Mouse (Mus musculus) E14TG2a.4 (cell line): ENCODE results near the gene Ush2a.
A peak's percentile ranks its signal among the peaks of the same experiment; 100 is the strongest.

Experiments used
- H3K27me3 ChIP-seq: 2 replicates; pipeline ENCODE4 v1.6.1; 2014; ENCODE audit warnings: low read length, control low read depth; ENCODE audit not compliant: insufficient read depth
- H3K36me3 ChIP-seq: 2 replicates; pipeline ENCODE4 v1.6.1; 2014; ENCODE audit warnings: low read length, control low read depth; ENCODE audit not compliant: insufficient read depth
- H3K4me1 ChIP-seq: replicated peaks from 2 replicates; pipeline ENCODE4 v1.6.1; 2014; ENCODE audit warnings: low read depth, low read length, control low read depth
- H3K4me3 ChIP-seq: replicated peaks from 2 replicates; pipeline ENCODE4 v1.5.1; 2014; ENCODE audit warnings: mild to moderate bottlenecking, low read length
- H3K9me3 ChIP-seq: 2 replicates; pipeline ENCODE4 v1.6.1; 2014; ENCODE audit warnings: low read length, control low read depth
- CTCF ChIP-seq: conservative IDR thresholded peaks from 2 replicates; pipeline ENCODE4 v1.5.1; 2014; ENCODE audit warnings: low read length
- NANOG ChIP-seq: IDR thresholded peaks from 2 replicates; pipeline ENCODE4 v1.6.1; 2014; ENCODE audit warnings: borderline replicate concordance, low read length, mixed read lengths
- POU5F1 ChIP-seq: IDR thresholded peaks from 2 replicates; pipeline ENCODE4 v1.6.1; 2014; ENCODE audit warnings: low read length, borderline replicate concordance

Ush2a gene

DNA sequence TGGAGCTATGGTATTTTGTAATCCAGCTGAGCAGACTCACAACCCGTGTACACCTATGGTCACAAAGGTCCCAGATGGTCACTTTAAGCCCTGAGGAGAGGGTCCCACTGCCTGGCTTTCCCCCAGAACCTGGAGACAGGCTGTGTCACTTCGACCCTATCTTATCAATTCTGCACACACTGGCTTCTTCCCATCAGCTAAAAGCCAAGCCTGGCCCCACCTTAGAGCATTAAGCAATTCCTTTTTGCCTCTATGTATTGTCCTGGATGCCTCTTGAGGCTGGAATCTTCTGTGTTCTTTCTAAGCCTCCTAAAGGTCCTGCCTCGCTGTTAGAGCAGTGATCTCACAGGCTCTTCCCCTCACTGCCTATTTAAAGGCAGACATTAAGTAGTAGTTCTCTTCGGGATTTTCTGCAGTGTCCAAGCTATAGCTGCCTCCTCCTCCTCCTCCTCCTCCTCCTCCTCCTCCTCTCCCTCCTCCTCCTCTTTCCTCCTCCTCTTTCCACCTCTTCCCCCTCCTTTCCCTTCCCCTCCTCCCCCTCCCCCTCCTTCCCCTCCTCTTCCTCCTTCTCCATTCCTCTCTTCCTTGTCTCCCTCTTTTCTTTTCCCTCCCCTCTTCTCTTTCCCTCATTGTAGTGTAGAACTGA lies 635.2 kb downstream of the Ush2a start:
- TF ChIP-seq NANOG: no peak
- no peak for TF ChIP-seq CTCF
- no peak for TF ChIP-seq POU5F1

GRCm38 (mm10) chr1:188904091-188904490 lies 642.3 kb downstream of the Ush2a start:
- no peaks in the 10 kb centered on the region for H3K4me1 ChIP-seq
- no peak overlapping the region for H3K4me3 ChIP-seq
- no peaks in the 10 kb centered on the region for H3K9me3 ChIP-seq

More for the DNA sequence above, 635.2 kb downstream of the Ush2a start:
- Histone ChIP-seq H3K4me1 (peaks cover 7% of the 10 kb centered on the region), H3K27me3 (no peaks in the 10 kb centered on the region; the same call in 1 of the 2 replicates), H3K9me3 (no peaks in the 10 kb centered on the region), H3K4me3 (no peak overlapping the region), H3K36me3 (no peaks in the 10 kb centered on the region)

GRCm38 (mm10) chr1:188906175-188906574 lies 644.4 kb downstream of the Ush2a start:
- Histone ChIP-seq H3K36me3 (no peaks in the 10 kb centered on the region), H3K27me3 (peaks cover 10% of the 10 kb centered on the region; the same call in 1 of the 2 replicates), H3K4me3 (no peak overlapping the region), H3K4me1 (0 out of 2 replicates have a peak, but pooled peaks cover 3% of the 10 kb centered on the region), H3K9me3 (no peaks in the 10 kb centered on the region)
- no peak for TF ChIP-seq CTCF

More at GRCm38 (mm10) chr1:188904091-188904490, 642.3 kb downstream of the Ush2a start:
- no peak for TF ChIP-seq POU5F1
- TF ChIP-seq CTCF: no peak
- Histone ChIP-seq H3K27me3 (0 out of 2 replicates have a peak, but pooled peaks cover 5% of the 10 kb centered on the region), H3K36me3 (no peaks in the 10 kb centered on the region)

GRCm38 (mm10) chr1:188910656-188911055 lies 648.8 kb downstream of the Ush2a start:
- Histone ChIP-seq H3K4me3 (no peak overlapping the region), H3K36me3 (no peaks in the 10 kb centered on the region), H3K9me3 (peaks cover 10% of the 10 kb centered on the region; the same call in 1 of the 2 replicates), H3K27me3 (peaks cover 12% of the 10 kb centered on the region), H3K4me1 (0 out of 2 replicates have a peak, but pooled peaks cover 3% of the 10 kb centered on the region)
- TF ChIP-seq NANOG (no peak), CTCF (no peak), POU5F1 (no peak)

DNA sequence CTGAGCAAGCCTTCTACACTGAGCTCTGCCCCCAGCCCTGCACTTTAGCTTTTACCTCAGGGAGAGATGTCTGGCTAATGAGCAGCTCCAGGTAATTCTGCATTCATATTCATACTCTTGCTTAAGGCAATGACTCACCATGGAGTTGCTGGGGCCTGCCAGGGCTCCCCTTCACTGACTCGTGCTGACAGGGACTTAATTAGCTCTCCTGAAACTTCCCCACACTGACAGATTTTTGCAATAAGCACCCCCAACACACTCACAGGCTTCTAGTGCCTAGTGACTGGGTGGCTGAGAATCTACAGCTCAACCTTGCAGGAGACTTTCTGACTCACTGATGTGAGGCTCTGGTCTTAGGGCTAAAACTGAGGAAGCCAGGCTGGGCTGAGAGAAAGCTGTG lies 658.1 kb downstream of the Ush2a start:
- H3K27me3 ChIP-seq: no peaks in the 10 kb centered on the region
- peaks cover 10% of the 10 kb centered on the region for H3K9me3 ChIP-seq
- H3K4me1 ChIP-seq: no peaks in the 10 kb centered on the region
- no peak for TF ChIP-seq CTCF
- TF ChIP-seq POU5F1: no peak
- no peaks in the 10 kb centered on the region for H3K36me3 ChIP-seq
- no peak overlapping the region for H3K4me3 ChIP-seq

DNA sequence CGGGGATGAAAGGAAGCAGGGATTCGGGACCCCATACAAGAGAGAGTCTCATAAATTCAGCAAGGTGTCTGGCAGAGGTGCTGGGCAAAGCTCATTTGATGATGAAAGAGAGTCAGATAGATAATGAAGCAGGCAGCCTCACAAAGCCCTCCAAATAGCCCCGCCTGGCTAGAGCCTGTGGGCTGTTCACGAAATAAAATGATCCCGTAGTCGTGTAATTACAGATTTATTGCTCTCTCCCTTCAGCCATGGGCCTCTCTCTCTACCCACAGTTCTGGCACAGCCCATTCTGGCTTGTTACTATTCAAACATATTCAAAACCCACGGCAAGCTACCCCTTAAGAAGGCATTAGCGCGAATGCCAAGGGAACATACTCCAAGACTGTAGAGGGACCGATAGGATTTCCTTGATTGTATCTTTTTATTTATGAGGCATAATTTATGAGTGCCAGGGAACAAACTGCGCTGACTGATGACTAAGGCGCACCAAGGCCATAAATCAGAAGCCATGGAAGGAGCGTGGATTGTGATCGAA lies 675.5 kb downstream of the Ush2a start:
- Histone ChIP-seq H3K4me1 (no peaks in the 10 kb centered on the region), H3K4me3 (no peak overlapping the region), H3K9me3 (peaks cover 7% of the 10 kb centered on the region), H3K36me3 (no peaks in the 10 kb centered on the region), H3K27me3 (no peaks in the 10 kb centered on the region)
- TF ChIP-seq NANOG (no peak), POU5F1 (no peak), CTCF (no peak)

DNA sequence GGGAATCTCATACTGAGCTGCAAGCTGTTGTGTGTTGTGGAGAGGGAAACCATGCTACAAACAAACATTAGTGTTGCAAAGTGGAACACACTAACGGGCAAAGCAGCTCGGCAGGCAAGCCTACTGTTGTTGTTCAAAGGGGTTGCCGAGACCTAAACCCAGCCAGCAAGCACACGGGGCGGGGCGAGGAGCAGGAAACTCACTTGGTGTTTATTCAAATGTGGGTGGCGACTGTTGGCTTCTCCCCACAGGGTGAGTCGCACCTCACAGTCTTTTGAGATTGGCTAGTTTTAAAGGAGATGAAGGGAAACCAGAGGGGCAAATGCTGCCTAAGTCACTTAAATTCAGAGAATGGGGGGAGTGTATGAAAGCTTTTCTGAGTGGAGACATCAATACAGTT lies 683.5 kb downstream of the Ush2a start:
- Histone ChIP-seq H3K9me3 (no peaks in the 10 kb centered on the region), H3K27me3 (peaks cover 10% of the 10 kb centered on the region), H3K36me3 (no peaks in the 10 kb centered on the region), H3K4me3 (no peak overlapping the region), H3K4me1 (peaks cover 28% of the 10 kb centered on the region)
- no peak for TF ChIP-seq CTCF
- no peak for TF ChIP-seq NANOG
- TF ChIP-seq POU5F1: no peak

- Histone ChIP-seq H3K9me3 (no peaks in the 10 kb centered on the region), H3K4me3 (no peak overlapping the region), H3K27me3 (peaks cover 10% of the 10 kb centered on the region), H3K36me3 (no peaks in the 10 kb centered on the region), H3K4me1 (peaks cover 28% of the 10 kb centered on the region)
- no peak for TF ChIP-seq CTCF
- TF ChIP-seq POU5F1: no peak
- no peak for TF ChIP-seq NANOG
Observed at GRCm38 (mm10) chr1:188946849-188947248, 685.0 kb downstream of the Ush2a start.

DNA sequence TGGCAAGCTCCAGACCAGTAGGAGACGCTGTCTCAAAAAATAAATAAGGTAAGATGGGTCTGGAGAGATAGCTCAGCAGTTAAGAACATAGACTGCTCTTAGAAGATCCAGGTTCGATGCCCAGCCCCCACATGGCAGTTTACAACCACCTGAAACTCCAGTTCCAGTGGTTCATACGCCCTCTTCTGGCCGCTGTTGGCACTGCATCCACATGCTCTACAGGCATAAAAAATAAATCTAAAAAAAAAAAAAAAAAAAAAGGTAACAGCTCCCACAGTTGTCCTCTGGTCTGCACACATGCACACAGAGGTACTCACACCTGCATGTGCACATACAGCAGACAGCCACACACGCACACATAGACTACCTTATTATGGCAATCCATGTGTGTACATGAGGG lies 686.0 kb downstream of the Ush2a start:
- Histone ChIP-seq H3K4me3 (no peak overlapping the region), H3K9me3 (no peaks in the 10 kb centered on the region), H3K36me3 (no peaks in the 10 kb centered on the region), H3K4me1 (peaks cover 28% of the 10 kb centered on the region), H3K27me3 (peaks cover 10% of the 10 kb centered on the region)
- TF ChIP-seq CTCF (peak; percentile 74), NANOG (no peak), POU5F1 (no peak)
